ENCODE assay signal across 11 mouse cellular contexts in the genomic region with DNA sequence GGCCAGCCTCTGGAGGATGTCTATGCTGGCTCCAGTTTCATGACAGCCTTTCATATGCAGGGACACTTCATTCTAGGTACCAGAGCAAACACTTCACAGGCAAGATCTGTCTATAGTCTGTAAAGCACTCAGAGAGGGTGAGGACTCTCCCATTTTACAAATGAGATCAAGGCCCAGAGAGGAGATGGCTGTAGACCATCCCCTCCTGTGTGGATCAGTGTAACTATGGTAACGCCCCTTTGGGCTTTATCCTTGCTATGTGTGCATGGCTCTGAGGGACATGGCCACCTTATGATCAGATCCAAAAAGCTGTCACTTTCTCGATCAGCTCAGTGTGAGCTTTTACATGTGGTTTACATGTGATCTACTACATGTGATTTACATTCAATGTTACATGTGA. TPM values are rescaled to one million over a fixed set of nuclear protein-coding genes. Genes with fewer than 3 reads are reported as not detected.
DNase-seq lines count a peak whose midpoint lies in the region; ATAC-seq and TF ChIP-seq lines count a peak whose summit lies in the region.
"Had no signal": no experiment of that assay in that cellular context is flagged by ENCODE, and none has a peak within 500 bp of the region (broad histone marks: within the 10 kb centered on the region; RNA-seq: fewer than 3 reads in every experiment).

No protein-coding gene starts in this region.

- H3K4me1 ChIP-seq in heart, embryonic 13.5 days: peaks cover 86% of the 10 kb centered on the region
- peaks cover 71% of the 10 kb centered on the region for H3K4me1 ChIP-seq in lung, embryonic 15.5 days
- peaks cover 28% of the 10 kb centered on the region for H3K4me1 ChIP-seq in limb, embryonic 14.5 days (ENCODE audit: control insufficient read depth, insufficient read depth, low read length)
- H3K4me1 ChIP-seq in stomach, embryonic 15.5 days: peaks cover 45% of the 10 kb centered on the region

- peak overlapping the region; percentile 20; the same call in 1 of the 2 replicates for H3K4me2 ChIP-seq in heart, embryonic 13.5 days
- H3K4me2 ChIP-seq in lung, embryonic 15.5 days: peak overlapping the region; percentile 16; the same call in 1 of the 2 replicates
- no peak overlapping the region for H3K4me2 ChIP-seq in limb, embryonic 14.5 days (replicated peaks; ENCODE audit: low read depth, low read length, severe bottlenecking)
- peak overlapping the region; percentile 32; the same call in 1 of the 2 replicates for H3K4me2 ChIP-seq in stomach, embryonic 15.5 days
- H3K4me2 ChIP-seq: forebrain, embryonic 15.5 days had no signal

- 66% methylated on average over 2 of the region's 2 CpGs for WGBS in heart, embryonic 13.5 days
- 57% methylated on average over 2 of the region's 2 CpGs for WGBS in lung, embryonic 15.5 days
- whole genome bisulfite sequencing in limb, embryonic 14.5 days: 84% methylated on average over 2 of the region's 2 CpGs
- WGBS in stomach, embryonic 15.5 days: 70% methylated on average over 2 of the region's 2 CpGs

- H3K27ac ChIP-seq in heart, embryonic 13.5 days (replicated peaks): peak overlapping the region; percentile 97
- peak overlapping the region; percentile 78 for H3K27ac ChIP-seq in lung, embryonic 15.5 days
- no peak overlapping the region for H3K27ac ChIP-seq in limb, embryonic 14.5 days (replicated peaks; ENCODE audit: low read depth, low read length)
- H3K27ac ChIP-seq in stomach, embryonic 15.5 days: peak overlapping the region; percentile 79
- H3K27ac ChIP-seq: forebrain, embryonic 15.5 days had no signal

- peaks cover 27% of the 10 kb centered on the region for H3K36me3 ChIP-seq in heart, embryonic 13.5 days
- peaks cover 10% of the 10 kb centered on the region for H3K36me3 ChIP-seq in lung, embryonic 15.5 days
- peaks cover 4% of the 10 kb centered on the region; the same call in 1 of the 2 replicates for H3K36me3 ChIP-seq in limb, embryonic 14.5 days (ENCODE audit: control insufficient read depth, insufficient read depth, low read length)
- H3K36me3 ChIP-seq in stomach, embryonic 15.5 days: 0 out of 2 replicates have a peak, but pooled peaks cover 7% of the 10 kb centered on the region
- H3K36me3 ChIP-seq: forebrain, embryonic 15.5 days had no signal

- no peak for DNase-seq in heart, postnatal 25 days (ENCODE audit: low spot score)
- no peak for DNase-seq in lung, postnatal 14 days
- no peak for DNase-seq in limb, embryonic 14.5 days (ENCODE audit: low spot score)
- no peak for DNase-seq in adrenal gland, postnatal 25 days
- DNase-seq: right cerebral cortex, postnatal 4 days had no signal

- TF ChIP-seq POLR2A in limb, embryonic 14.5 days (IDR thresholded peaks at IDR 0.05; ENCODE audit: borderline replicate concordance, extremely low read depth, insufficient read depth, insufficient read length): no peak

- intact Hi-C loops in heart, postnatal 25 days (cut with DNase I): loop anchor here (5.0 kb wide), 2 partner anchors 35 to 50 kb away; no protein-coding TSS in a partner anchor

- ATAC-seq in heart, embryonic 13.5 days (ENCODE audit: extremely low read depth, insufficient number of reproducible peaks, low FRiP score, low TSS enrichment): no peak
- no peak for ATAC-seq in lung, embryonic 15.5 days (ENCODE audit: borderline replicate concordance, extremely low read depth, low FRiP score, low TSS enrichment)
- ATAC-seq in limb, embryonic 14.5 days (ENCODE audit: low FRiP score, low read depth): no peak
- no peak for ATAC-seq in stomach, embryonic 15.5 days (ENCODE audit: insufficient read depth, low FRiP score, low read depth)
- no peak for ATAC-seq in frontal cortex, adult (ENCODE audit: low TSS enrichment)
- ATAC-seq: forebrain, embryonic 15.5 days had no signal

- H3K9ac ChIP-seq in heart, embryonic 13.5 days: peak overlapping the region; percentile 70; the same call in 1 of the 2 replicates
- no peak overlapping the region for H3K9ac ChIP-seq in lung, embryonic 15.5 days
- peak overlapping the region; percentile 5; the same call in 1 of the 2 replicates for H3K9ac ChIP-seq in limb, embryonic 14.5 days (ENCODE audit: low read depth, low read length, severe bottlenecking)
- H3K9ac ChIP-seq in stomach, embryonic 15.5 days: no peak overlapping the region
- H3K9ac ChIP-seq: forebrain, embryonic 15.5 days had no signal

- no peaks in the 10 kb centered on the region for H3K27me3 ChIP-seq in heart, embryonic 13.5 days (replicated peaks)
- H3K27me3 ChIP-seq in lung, embryonic 15.5 days: no peaks in the 10 kb centered on the region
- no peaks in the 10 kb centered on the region for H3K27me3 ChIP-seq in limb, embryonic 14.5 days (ENCODE audit: control insufficient read depth, insufficient read depth, low read length)
- H3K27me3 ChIP-seq in stomach, embryonic 15.5 days (replicated peaks): no peaks in the 10 kb centered on the region
- H3K27me3 ChIP-seq: forebrain, embryonic 15.5 days had no signal

- no peak overlapping the region for H3K4me3 ChIP-seq in heart, embryonic 13.5 days
- H3K4me3 ChIP-seq in lung, embryonic 15.5 days: no peak overlapping the region
- no peak overlapping the region for H3K4me3 ChIP-seq in limb, embryonic 14.5 days (replicated peaks; ENCODE audit: low read length)
- no peak overlapping the region for H3K4me3 ChIP-seq in stomach, embryonic 15.5 days (replicated peaks)
- H3K4me3 ChIP-seq: forebrain, embryonic 15.5 days had no signal

- no peaks in the 10 kb centered on the region for H3K9me3 ChIP-seq in heart, embryonic 13.5 days
- H3K9me3 ChIP-seq in lung, embryonic 15.5 days: no peaks in the 10 kb centered on the region
- no peaks in the 10 kb centered on the region for H3K9me3 ChIP-seq in limb, embryonic 14.5 days (ENCODE audit: control insufficient read depth, low read length)
- H3K9me3 ChIP-seq in stomach, embryonic 15.5 days: no peaks in the 10 kb centered on the region
- H3K9me3 ChIP-seq: forebrain, embryonic 15.5 days had no signal

RNA-seq across cellular contexts. Expression of a gene that starts 10.9 kb away (rescaled TPM):
- polyA plus RNA-seq in heart, embryonic 13.5 days (2015; fragmentation: Nextera tagmentation; extraction: Ambion mirVana): 4.0 and 4.3 TPM in 2 replicates
- 1 to 10 TPM; 6.8 to 7.7 TPM for total RNA-seq in heart, postnatal 25 days (2021)
- 10.8 and 11.0 TPM in 2 replicates for polyA plus RNA-seq in lung, embryonic 15.5 days (2015; fragmentation: Nextera tagmentation; extraction: Ambion mirVana)
- polyA plus RNA-seq in limb, embryonic 14.5 days (2012; rRNA removed): 9.4 and 13.1 TPM in 2 replicates
- 2.2 and 2.4 TPM in 2 replicates for polyA plus RNA-seq in limb, embryonic 14.5 days (2014; fragmentation: Nextera tagmentation; extraction: Ambion mirVana)
- polyA plus RNA-seq in stomach, embryonic 15.5 days (2015; fragmentation: Nextera tagmentation; extraction: Ambion mirVana): 5.9 and 7.3 TPM in 2 replicates
- 18.7 and 19.3 TPM in 2 replicates for total RNA-seq in adrenal gland, postnatal 25 days (2021)

RNA-seq across cellular contexts. Expression of a gene that starts 56.1 kb away (rescaled TPM):
- polyA plus RNA-seq in heart, embryonic 13.5 days (2015; fragmentation: Nextera tagmentation; extraction: Ambion mirVana): 1.2 TPM in 2 replicates
- under 1 TPM; 0.42 to 0.73 TPM for total RNA-seq in heart, postnatal 25 days (2021)
- 3.1 and 3.6 TPM in 2 replicates for polyA plus RNA-seq in lung, embryonic 15.5 days (2015; fragmentation: Nextera tagmentation; extraction: Ambion mirVana)
- 1.2 and 1.8 TPM in 2 replicates for polyA plus RNA-seq in limb, embryonic 14.5 days (2012; rRNA removed)
- polyA plus RNA-seq in limb, embryonic 14.5 days (2014; fragmentation: Nextera tagmentation; extraction: Ambion mirVana): 1.5 and 1.6 TPM in 2 replicates
- polyA plus RNA-seq in stomach, embryonic 15.5 days (2015; fragmentation: Nextera tagmentation; extraction: Ambion mirVana): 2.8 and 3.9 TPM in 2 replicates
- total RNA-seq in adrenal gland, postnatal 25 days (2021): 1.8 and 2.1 TPM in 2 replicates
- total RNA-seq: neutrophil, adult 5-6 weeks had no signal

Comparison
In these comparisons a context has a peak if more than half of its experiments do, and no peak if none do; other contexts are left out.
1. H3K9ac ChIP-seq: peak in heart, embryonic 13.5 days (single experiment) and limb, embryonic 14.5 days (single experiment); none in lung, embryonic 15.5 days (single experiment) and stomach, embryonic 15.5 days (single experiment).